Mouse (Mus musculus) midbrain, postnatal 0 days (tissue): ENCODE results near the gene Olfr689. TPM values are rescaled to one million over a fixed set of nuclear protein-coding genes. Genes with fewer than 3 reads are reported as not detected.
"Not testable (repeated sequence)": the region's sequence is repeated elsewhere in the genome, so short reads cannot be mapped to it uniquely, and the experiment has no call there.

ENCODE experiments used
- ATAC-seq: fragments of 200-750 bp; cut with Nextera tagmentation; 2 replicates; pipeline ENCODE4 v1.8.0; 2017; ENCODE audit warnings: moderate number of reproducible peaks, mild to moderate bottlenecking, moderate TSS enrichment, moderate library complexity; ENCODE audit not compliant: low FRiP score
- DNase-seq: peaks from one replicate; pipeline ENCODE4 v3.0.0-alpha.2; 2015; ENCODE audit warnings: low spot score
- H3K27ac ChIP-seq: fragments of 300-500 bp; sonication (generic); 2 replicates; pipeline ENCODE4 v1.5.1; 2014; ENCODE audit warnings: low read depth, mild to moderate bottlenecking, low read length, mixed read lengths
- H3K27me3 ChIP-seq: fragments of 300-500 bp; sonication (generic); 2 replicates; pipeline ENCODE4 v1.6.1; 2014; ENCODE audit warnings: low read length, control low read depth, mixed read lengths; ENCODE audit not compliant: insufficient read depth
- H3K36me3 ChIP-seq: fragments of 300-500 bp; sonication (generic); 2 replicates; pipeline ENCODE4 v1.6.1; 2014; ENCODE audit warnings: low read length, control low read depth, mixed read lengths; ENCODE audit not compliant: insufficient read depth
- H3K4me1 ChIP-seq: fragments of 300-500 bp; sonication (generic); 2 replicates; pipeline ENCODE4 v1.6.1; 2014; ENCODE audit warnings: mild to moderate bottlenecking, control low read depth, antibody characterized with exemption, low read length, mixed read lengths; ENCODE audit not compliant: insufficient read depth
- H3K4me2 ChIP-seq: fragments of 300-500 bp; sonication (generic); 2 replicates; pipeline ENCODE4 v1.6.1; 2014; ENCODE audit warnings: low read depth, mild to moderate bottlenecking, low read length, mixed read lengths; ENCODE audit not compliant: poor library complexity, severe bottlenecking
- H3K4me3 ChIP-seq: fragments of 300-500 bp; sonication (generic); 2 replicates; pipeline ENCODE4 v1.5.1; 2014; ENCODE audit warnings: low read depth, mild to moderate bottlenecking, low read length, moderate library complexity
- H3K9ac ChIP-seq: fragments of 300-500 bp; sonication (generic); replicated peaks from 2 replicates; pipeline ENCODE4 v1.6.1; 2014; ENCODE audit warnings: mild to moderate bottlenecking, low read length, moderate library complexity, mixed read lengths; ENCODE audit not compliant: poor library complexity, severe bottlenecking
- H3K9me3 ChIP-seq: fragments of 300-500 bp; sonication (generic); 2 replicates; pipeline ENCODE4 v1.6.1; 2016; ENCODE audit warnings: low read length, control low read depth
- CTCF ChIP-seq: IDR thresholded peaks from 2 replicates; pipeline ENCODE4 v1.5.1; 2016; ENCODE audit warnings: antibody characterized with exemption, mild to moderate bottlenecking
- WGBS: fragments of 180-500 bp; shearing (Covaris S2); extraction: QIAGEN DNeasy Blood & Tissue Kit; methylation state at CpG from one replicate; pipeline ENCODE4 v1.1.7; 2014; 5-methylcytosine and 5-hydroxymethylcytosine counted together
- polyA plus RNA-seq: library from polyadenylated mRNA; unstranded; fragments of >200 nt; fragmentation: Nextera tagmentation; extraction: Ambion mirVana; gene quantifications from 2 replicates; pipeline ENCODE4 v1.2.1, GENCODE M21; 2015
- total RNA-seq: library from RNA; depleted of rRNA; stranded (reverse); fragments of >200 nt; gene quantifications from 2 replicates; pipeline ENCODE4 v1.2.3, GENCODE M21; 2014

Olfr689 gene
- total and polyA plus RNA-seq, 2 experiments from 2014 or later, result 0.05 TPM; not detected in 1

DNA sequence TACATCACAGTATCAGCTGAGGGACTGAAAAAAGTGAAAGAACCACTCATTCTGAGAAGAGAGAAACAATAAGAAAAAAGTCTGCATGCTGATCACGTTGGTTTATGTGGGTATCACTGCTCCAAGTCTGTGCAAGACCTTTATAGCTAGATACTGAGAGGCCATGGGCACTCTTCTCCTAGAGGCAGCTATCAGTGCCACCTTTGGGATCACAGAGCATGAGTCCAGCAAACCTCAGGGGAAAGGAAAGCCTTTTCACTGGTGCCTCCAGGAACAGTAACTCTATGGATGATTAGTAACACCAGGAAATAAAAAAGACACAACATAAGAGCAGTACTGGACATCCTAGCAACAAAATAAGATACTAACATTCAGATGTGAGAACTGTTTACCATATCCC, 31.2 kb downstream of the Olfr689 start, which contains the start of gene Olfr691:
Gene Olfr691 (minus strand): TSS at position 101 of the 400 bp plus-strand sequence.
- H3K36me3 ChIP-seq, result no peaks in the 10 kb centered on the region
- no peaks in the 10 kb centered on the region for H3K9me3 ChIP-seq
- no peaks in the 10 kb centered on the region for H3K4me1 ChIP-seq
- DNase-seq (no peak), ATAC-seq (no peak)
- H3K4me2 ChIP-seq, result no peak within 1 kb of the TSS
- no peak for TF ChIP-seq CTCF
- no peak within 1 kb of the TSS for H3K4me3 ChIP-seq
- no peak within 1 kb of the TSS for H3K9ac ChIP-seq
- H3K27me3 ChIP-seq, result no peaks in the 10 kb centered on the region
- no peak within 1 kb of the TSS for H3K27ac ChIP-seq
- 65% methylated on average over 1 of the region's 1 CpGs for WGBS

DNA sequence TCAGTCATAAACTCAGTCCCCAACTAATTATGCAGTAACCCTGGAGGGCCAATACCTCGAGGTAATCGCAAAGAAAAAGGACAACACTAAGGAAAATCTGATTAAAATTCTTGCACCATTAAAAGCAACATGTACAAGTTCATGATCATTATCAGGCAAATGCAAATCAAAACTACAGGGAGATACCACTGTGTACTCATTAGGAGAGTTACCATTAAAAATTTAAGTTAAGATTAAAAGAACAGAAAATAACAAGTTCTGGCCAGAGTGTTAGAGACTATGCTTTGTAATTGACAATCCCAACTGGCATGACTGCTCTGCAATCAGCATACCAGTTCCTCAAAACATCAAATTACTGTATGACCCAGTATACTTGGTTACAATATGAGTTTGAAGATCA, 31.8 kb downstream of the Olfr689 start:
- peak; percentile 44; the same call in 1 of the 2 replicates for ATAC-seq
- no peaks in the 10 kb centered on the region for H3K9me3 ChIP-seq
- 54% methylated on average over 2 of the region's 2 CpGs for WGBS

DNA sequence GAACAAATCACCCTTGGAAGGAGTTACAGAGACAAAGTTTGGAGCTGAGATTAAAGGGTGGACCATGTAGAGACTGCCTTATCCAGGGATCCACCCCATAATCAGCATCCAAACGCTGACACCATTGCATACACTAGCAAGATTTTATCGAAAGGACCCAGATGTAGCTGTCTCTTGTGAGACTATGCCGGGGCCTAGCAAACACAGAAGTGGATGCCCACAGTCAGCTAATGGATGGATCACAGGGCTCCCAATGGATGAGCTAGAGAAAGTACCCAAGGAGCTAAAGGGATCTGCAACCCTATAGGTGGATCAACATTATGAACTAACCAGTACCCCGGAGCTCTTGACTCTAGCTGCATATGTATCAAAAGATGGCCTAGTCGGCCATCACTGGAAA, 45.1 kb downstream of the Olfr689 start:
- H3K36me3 ChIP-seq, H3K9me3 ChIP-seq, H3K4me1 ChIP-seq, H3K27me3 ChIP-seq, H3K4me2 ChIP-seq, H3K27ac ChIP-seq, DNase-seq, H3K4me3 ChIP-seq, H3K9ac ChIP-seq: not testable (repeated sequence)
- 0 out of 2 replicates have a peak, but pooled peaks have one; percentile 41 for ATAC-seq
- WGBS, result no CpG with 5 or more reads among the region's 5 CpGs

More for the DNA sequence above, 31.8 kb downstream of the Olfr689 start:
- no peak for DNase-seq
- Histone ChIP-seq H3K27me3 (no peaks in the 10 kb centered on the region), H3K4me2 (no peak overlapping the region), H3K4me1 (no peaks in the 10 kb centered on the region), H3K4me3 (no peak overlapping the region), H3K9ac (no peak overlapping the region), H3K27ac (no peak overlapping the region), H3K36me3 (no peaks in the 10 kb centered on the region)
- no peak for TF ChIP-seq CTCF

- peak; percentile 85 for ATAC-seq
- H3K27ac ChIP-seq, H3K27me3 ChIP-seq, H3K9ac ChIP-seq, DNase-seq, H3K4me3 ChIP-seq, H3K9me3 ChIP-seq, H3K4me1 ChIP-seq, H3K36me3 ChIP-seq, H3K4me2 ChIP-seq: not testable (repeated sequence)
- 100% methylated on average over 1 of the region's 2 CpGs for WGBS
Measured at GRCm38 (mm10) chr7:105356487-105356886, 45.5 kb downstream of the Olfr689 start.

DNA sequence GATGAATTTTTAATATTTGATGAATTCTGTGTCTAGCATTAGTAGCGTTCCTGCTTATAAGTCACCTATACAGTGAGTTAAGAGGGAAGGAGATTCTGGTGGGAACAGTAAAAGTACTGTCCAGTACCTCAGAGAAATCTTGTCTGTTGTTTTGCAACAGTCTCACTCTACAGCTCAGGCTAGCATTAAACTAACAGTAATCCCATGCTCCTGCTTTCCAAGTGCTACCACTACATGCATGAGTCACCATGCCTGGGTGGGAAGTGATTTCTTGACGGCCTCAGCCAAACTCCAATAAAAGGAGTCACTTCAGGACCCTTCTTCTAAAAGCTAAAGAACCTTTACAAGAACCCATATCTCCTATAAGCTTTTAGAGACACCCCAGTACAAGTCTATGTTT, 50.7 kb downstream of the Olfr689 start:
- H3K27ac ChIP-seq, result no peak overlapping the region
- WGBS, result 86% methylated on average over 2 of the region's 2 CpGs
- H3K4me3 ChIP-seq, result no peak overlapping the region

DNA sequence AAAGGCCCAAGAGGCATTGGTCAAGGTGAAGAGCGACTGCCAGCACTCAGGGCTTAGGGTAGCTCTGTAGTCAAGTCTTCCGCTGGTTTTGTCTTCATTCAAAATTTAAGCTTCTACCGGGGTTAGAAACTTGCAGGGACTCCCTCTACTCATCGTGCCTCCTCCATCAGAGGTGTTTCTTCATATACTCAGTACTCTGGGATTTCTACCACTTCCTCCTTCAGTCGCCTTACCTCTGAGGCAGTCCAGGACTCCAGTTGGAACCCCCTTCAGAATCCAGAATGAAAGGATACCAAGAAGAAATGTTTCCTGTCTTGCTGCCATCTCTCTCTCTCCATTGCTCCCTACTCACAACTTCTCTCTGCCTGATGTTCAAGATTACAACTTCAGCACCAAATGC, 56.3 kb downstream of the Olfr689 start:
- Histone ChIP-seq H3K36me3 (peaks cover 9% of the 10 kb centered on the region; the same call in 1 of the 2 replicates), H3K4me1 (no peaks in the 10 kb centered on the region), H3K27ac (no peak overlapping the region), H3K4me2 (no peak overlapping the region), H3K9me3 (no peaks in the 10 kb centered on the region), H3K4me3 (no peak overlapping the region), H3K9ac (no peak overlapping the region), H3K27me3 (no peaks in the 10 kb centered on the region)
- ATAC-seq (no peak), DNase-seq (no peak)
- WGBS, result 90% methylated on average over 5 of the region's 5 CpGs
- no peak for TF ChIP-seq CTCF

More for the DNA sequence above, 50.7 kb downstream of the Olfr689 start:
- no peak overlapping the region for H3K9ac ChIP-seq
- no peak for TF ChIP-seq CTCF
- no peaks in the 10 kb centered on the region for H3K27me3 ChIP-seq
- H3K4me1 ChIP-seq, result no peaks in the 10 kb centered on the region
- no peak overlapping the region for H3K4me2 ChIP-seq
- no peak for DNase-seq
- ATAC-seq, result no peak
- H3K36me3 ChIP-seq, result no peaks in the 10 kb centered on the region
- no peaks in the 10 kb centered on the region for H3K9me3 ChIP-seq
